Mouse (Mus musculus) intestine, embryonic 14.5 days (tissue): ENCODE results near the gene Shox2. TPM values are rescaled to one million over a fixed set of nuclear protein-coding genes. Genes with fewer than 3 reads are reported as not detected.

Experiments
- polyA plus RNA-seq: library from polyadenylated mRNA; unstranded; fragments of >200 nt; fragmentation: Nextera tagmentation; extraction: Ambion mirVana; gene quantifications from 2 replicates; pipeline ENCODE4 v1.2.1, GENCODE M21; 2014

Gene Shox2
- polyA plus RNA-seq, 1 experiment from 2014 or later: not detected

Other genes starting within 250 kb of the Shox2 start
- 32.7 and 36.0 TPM in 2 replicates for gene Rsrc1, start 381 bp downstream of the Shox2 start, polyA plus RNA-seq